Mouse (Mus musculus) mouse embryonic stem cell (cell line): ENCODE data around the gene Spata17.

Experiments
- in situ Hi-C, 2 experiments: fragments of 300-500 bp; cut with MboI; formaldehyde crosslinking; loops; 1 replicate in 1 of 2; 3 replicates in 1 of 2; pipeline ENCODE4 v1.14.3; 2019 to 2020; ENCODE audit warnings: low sequenced_read_pairs in 2 of 2, low pct_unique_long_range_greater_than_20kb in 1 of 2, mixed read lengths in 1 of 2; ENCODE audit not compliant: unreplicated experiment in 1 of 2

Spata17 gene

DNA sequence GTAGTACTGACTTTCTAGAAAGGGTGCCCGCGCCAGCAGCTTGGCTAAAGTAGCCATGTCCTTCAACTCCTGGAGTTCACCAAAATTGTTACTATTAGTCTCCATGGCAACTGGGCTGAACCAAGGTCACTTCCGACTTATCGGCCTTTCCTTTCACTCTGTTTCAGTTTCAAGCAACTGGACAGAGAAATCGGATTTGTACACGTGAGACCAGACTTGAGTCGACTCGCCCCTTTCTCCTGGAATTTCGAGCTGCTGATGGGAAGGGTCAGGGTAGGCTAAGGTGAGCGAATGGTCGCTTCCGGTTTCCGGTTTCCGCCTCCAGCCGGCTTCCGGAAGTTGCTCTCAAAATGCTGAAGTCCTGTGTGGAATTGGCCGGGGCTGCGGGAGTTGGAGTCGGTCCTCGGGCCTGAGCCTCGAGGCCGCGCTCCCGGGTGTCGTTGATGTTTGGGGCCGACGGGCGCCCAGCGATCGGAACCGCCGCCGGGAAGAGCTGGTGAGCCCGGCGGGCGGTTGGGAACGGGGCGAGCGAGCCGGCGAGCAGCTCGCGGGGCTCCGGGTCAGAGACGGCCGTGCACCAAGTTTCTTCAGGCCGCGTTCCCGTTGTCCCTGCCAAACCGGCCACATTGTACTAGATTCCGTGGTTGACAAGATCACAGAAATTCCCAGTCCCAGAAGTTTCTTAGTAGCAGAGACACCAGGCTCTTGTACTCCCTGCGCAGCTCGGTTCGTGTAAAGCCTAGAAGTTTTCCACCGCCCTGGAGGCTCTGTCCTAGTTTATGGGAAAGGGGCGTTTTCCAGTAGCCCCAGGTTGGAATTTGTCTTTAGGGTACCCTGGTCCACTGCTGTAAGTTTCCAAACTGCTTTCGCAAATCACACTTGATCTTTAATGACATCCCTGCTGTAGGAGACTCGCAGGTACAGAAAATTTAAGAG, at the start of gene Spata17, which contains the start of gene Gpatch2:
TSS of gene Spata17 (minus strand) at position 285 of the 936 bp plus-strand sequence.
TSS of gene Gpatch2 (plus strand) at position 328 of the 936 bp plus-strand sequence.
- in situ Hi-C loops = no loop called here

GRCm38 (mm10) chr1:187258756-187259155, 43.5 kb upstream of the Spata17 start:
- in situ Hi-C loops = no loop called here

- in situ Hi-C loops = no loop called here
Measured at GRCm38 (mm10) chr1:187250741-187251262, 35.5 kb upstream of the Spata17 start.

- in situ Hi-C loops = no loop called here
Measured at GRCm38 (mm10) chr1:187244734-187245133, 29.5 kb upstream of the Spata17 start.

DNA sequence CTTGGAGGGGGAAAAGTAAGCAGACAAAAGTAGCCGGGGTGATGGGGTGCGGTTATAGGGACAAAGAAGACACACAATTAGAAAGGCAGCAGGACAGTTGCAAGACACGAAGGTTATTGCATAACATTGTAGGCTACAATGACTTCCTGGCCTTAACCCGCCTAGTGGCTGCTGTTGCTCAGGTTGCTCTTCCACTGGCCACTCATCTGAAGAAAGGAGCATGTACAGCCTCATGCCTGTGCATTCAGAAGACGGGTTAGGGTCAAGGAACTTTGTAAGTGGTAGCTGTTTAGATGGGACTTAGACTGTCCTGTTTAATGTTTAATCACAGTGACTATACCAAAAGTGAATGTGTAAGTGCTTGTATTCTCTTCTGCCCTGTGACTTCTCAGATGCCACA, 26.1 kb upstream of the Spata17 start:
- in situ Hi-C loops = no loop called here

GRCm38 (mm10) chr1:187240304-187240703, 25.0 kb upstream of the Spata17 start:
- in situ Hi-C loops = no loop called here

DNA sequence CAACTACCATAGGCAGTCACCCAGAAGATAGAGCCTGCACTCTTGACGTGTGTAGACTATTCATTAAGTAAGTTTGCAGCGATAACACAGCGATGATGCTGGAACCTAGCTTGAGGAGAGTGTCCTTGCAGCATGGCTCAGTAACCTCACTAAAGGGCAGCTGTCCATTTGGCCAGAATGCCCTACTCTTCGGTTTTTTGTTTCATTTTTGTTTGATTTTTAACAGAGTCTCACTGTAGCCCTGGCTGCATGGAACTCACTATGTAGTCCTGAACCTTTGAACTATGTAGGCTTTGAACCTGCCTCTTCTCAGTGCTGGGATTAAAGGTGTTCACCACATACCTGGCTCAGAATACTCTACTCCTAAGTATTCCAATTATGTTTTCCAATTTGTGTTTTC, 22.8 kb upstream of the Spata17 start:
- in situ Hi-C loops = no loop called here

DNA sequence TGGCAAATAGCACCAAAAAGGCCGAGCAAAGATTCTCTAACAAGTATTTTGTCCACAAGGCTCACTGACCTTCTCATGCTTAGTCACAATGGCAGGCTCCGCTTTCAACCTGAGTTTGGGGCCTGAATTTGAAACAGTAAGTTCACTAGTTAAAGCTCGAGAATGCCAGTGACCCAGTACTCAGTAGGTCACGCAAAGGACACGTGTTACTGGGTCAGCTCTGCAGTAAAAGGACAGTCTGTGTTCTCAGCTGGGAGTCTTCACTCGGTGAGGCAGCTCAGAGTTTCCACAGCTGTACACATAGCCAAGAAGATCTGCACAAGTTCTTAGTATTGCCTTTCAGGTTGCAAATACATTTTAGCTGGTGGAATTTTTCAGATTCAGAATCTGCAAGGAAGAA, 21.0 kb upstream of the Spata17 start:
- in situ Hi-C loops = no loop called here

GRCm38 (mm10) chr1:187235161-187235560, 19.9 kb upstream of the Spata17 start:
- in situ Hi-C loops = no loop called here

DNA sequence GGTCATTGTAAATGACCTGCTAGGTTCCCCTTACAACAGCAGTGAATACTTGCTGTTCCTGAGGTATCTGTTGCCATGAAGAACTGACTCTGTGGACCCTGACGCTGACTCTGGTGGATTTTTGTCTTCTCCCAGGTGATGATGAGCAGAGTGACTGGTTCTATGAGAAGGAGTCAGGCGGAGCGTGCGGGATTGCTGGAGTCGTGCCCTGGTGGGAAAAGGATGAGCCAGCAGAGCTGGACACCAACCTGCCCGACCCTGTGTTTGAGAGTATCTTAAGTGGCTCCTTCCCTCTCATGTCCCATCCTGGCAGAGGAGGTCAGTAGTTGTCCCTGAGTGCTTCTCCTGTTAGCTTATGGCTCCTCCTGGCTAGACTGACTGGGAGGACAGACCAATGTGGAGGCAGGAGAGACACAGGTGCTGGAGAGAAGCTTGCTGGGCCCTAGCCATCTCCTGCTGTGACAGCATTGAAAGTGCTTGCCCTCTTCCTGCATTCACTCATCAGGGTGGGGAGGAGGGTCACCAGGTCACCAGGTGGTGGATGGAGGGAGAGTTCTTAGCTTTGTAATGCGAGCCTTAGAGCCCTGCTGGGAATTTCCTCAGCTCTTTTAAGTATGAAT, 17.8 kb upstream of the Spata17 start:
- in situ Hi-C loops = no loop called here

DNA sequence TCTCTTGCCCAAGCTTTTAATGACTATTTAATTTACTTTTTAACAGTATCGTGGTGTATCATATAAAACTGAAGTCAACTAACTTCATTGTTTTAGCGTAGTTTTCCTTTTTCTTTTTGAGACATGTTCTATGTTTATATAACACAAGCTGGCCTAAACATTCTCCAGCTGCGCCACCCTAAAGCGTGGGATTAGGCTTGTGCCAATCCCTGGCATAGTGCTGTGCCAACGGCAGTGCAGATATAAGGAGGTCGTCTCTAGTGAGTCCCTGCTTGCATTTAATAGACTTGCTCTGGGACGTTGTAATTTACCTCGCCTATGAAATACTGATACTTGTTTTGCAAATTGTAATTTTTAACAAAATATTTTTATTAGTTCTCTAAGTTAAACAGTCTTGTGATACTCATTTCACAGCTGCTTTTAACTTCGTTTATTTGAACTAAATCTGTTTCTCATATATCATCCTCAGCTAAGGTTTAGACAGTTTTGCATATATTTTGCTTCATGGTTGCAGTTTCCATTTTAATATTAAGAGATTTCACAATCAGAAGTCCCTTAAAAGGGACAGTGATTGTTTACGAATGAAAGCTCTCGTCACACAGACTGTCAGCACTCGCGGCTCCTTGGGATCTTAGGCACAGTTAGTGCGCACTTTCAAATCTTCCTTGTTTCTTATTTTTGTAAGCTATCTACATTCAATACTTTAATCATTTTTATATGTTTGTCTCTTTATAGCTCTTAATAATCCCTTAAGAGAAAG, 17.1 kb upstream of the Spata17 start:
- in situ Hi-C loops = no loop called here

DNA sequence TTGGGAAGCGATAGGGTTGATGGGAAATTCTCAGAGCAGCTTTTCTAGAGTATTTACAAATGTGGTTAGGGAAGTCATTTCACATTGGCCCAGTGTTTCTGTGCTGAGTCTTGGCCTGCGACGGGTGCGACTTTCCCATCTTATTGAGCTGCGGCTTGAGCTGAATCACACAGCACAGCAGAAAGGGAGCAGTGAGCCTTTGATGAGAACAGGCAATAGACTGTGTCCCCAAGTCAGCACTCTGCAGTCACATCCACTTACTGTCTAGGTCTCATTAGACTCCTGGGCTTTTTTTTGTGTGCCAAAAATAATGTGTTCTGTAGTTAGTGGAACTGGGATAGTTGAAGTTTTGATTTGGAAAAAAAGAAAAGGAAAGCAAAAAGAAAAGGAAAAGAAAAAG, 15.0 kb upstream of the Spata17 start:
- in situ Hi-C loops = no loop called here

DNA sequence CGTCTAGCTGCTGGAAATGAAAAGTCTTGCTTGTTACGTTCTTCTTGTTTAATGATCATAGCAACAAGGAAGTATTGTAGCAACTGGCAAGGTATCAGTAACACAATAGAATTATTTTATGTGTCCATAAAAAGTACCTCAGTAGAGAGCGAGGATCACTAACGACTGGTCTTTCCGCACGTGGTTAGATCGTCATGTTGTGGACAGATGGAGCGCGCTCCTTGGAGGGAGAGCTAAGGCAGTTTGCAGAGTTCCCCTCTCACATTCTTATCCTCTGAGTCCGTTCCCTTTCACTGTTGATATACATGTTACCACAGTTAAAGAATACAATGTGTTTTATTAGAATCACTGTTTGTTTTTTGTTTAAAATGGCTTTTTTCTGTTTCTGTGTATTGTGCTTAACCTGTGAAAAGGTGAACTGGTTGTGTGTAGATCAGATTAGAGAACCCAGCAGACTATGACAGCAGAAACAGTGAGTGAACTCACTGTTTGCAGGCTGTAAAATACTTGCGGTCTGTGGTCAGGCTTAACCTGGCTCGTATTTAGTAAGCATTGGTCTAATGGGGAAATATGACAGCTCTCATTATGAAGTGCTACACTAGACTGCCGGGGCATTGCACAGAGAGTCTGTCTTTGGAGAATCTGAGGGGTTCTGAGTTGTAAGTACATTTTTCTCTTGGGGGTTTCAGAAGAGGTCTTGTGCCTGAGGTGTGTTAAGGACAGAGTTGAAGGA, 13.3 kb upstream of the Spata17 start:
- in situ Hi-C loops = no loop called here

DNA sequence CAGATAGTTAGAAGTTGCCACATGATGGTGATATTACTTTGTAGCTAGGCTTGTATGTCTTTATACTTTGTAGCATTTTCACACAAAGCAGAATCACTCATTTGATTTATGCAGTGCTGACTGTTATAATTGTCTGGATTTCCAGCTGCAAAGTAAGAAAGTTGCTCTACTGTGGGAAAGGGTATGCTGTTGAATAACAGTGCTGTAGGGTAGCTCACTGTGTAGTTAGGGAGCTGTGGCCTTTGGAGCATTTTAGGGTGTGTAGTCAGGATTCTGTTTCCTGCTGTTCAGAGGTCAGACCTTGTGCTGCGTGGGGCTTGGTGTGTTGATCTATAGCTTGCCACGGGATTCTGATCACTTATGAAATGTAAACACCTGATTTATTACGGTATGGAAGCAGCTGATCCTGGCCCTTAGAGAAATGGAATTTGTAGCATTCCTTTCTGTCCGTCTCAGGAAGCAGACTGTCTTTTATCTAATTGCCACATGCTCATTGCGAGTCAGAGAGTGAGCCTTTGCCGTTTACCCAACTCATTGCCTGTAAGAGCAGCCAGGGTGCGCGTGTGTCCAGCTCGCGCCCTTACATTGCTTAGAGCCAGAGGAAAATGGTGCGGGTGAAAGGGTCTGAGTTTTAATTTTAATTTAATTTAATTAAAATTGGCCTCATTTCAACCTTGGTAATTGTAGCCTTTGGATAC, 11.2 kb upstream of the Spata17 start:
- in situ Hi-C loops = no loop called here

DNA sequence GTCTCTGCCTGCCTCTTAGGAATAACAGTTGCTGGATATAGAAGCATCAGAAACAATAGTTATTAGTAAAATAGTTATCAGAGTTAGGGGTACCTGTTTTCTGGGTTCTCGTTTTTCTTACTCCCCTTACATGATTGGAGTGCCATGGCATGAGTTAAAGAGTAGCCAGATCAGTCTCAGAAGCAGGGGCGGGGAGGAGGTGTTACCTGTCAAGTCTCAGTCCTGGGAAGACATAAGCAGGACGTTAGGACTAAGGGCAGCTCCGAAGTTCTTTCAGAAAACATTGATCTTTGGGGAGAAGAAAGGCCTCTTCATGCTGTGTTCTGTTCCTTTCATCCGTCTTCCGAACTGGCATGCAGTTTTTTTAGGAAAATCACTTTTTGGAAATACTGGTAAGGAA, 5.5 kb upstream of the Spata17 start:
- in situ Hi-C loops = no loop called here

GRCm38 (mm10) chr1:187216620-187217410, 1.6 kb upstream of the Spata17 start:
- in situ Hi-C loops = no loop called here

- in situ Hi-C loops = no loop called here
Measured at GRCm38 (mm10) chr1:187210736-187211135, 4.5 kb downstream of the Spata17 start.
